Mouse (Mus musculus) liver, adult 2 months (tissue): ENCODE results near the gene Dnah3. TPM values are rescaled to one million over a fixed set of nuclear protein-coding genes. Genes with fewer than 3 reads are reported as not detected.

ENCODE experiments used
- DNase-seq: peaks from one replicate; pipeline ENCODE4 v3.0.0-alpha.2; 2011; ENCODE audit warnings: low read depth, low spot score; ENCODE audit errors: extremely low read depth
- H3K27ac ChIP-seq: fragments of 200-500 bp; replicated peaks from 2 replicates; pipeline ENCODE4 v1.5.1; 2012; ENCODE audit warnings: low read depth, mild to moderate bottlenecking, control low read depth, inconsistent platforms, low read length; ENCODE audit not compliant: insufficient read depth
- H3K27me3 ChIP-seq: fragments of 200-500 bp; 2 replicates; pipeline ENCODE4 v1.6.1; 2012; ENCODE audit warnings: mild to moderate bottlenecking, moderate library complexity, low read length, inconsistent platforms; ENCODE audit not compliant: control insufficient read depth, insufficient read depth
- H3K36me3 ChIP-seq: fragments of 200-500 bp; 2 replicates; pipeline ENCODE4 v1.6.1; 2012; ENCODE audit warnings: low read length, inconsistent platforms; ENCODE audit not compliant: control insufficient read depth, insufficient read depth
- H3K4me1 ChIP-seq: fragments of 200-500 bp; 2 replicates; pipeline ENCODE4 v1.6.1; 2011; ENCODE audit warnings: low read length; ENCODE audit not compliant: control insufficient read depth, insufficient read depth
- H3K4me3 ChIP-seq: fragments of 200-500 bp; 2 replicates; pipeline ENCODE4 v1.5.1; 2011; ENCODE audit warnings: low read depth, mild to moderate bottlenecking, control low read depth, low read length, moderate library complexity; ENCODE audit not compliant: insufficient read depth
- H3K79me2 ChIP-seq: fragments of 200-500 bp; 2 replicates; pipeline ENCODE4 v1.6.1; 2012; ENCODE audit warnings: inconsistent platforms, mild to moderate bottlenecking, low read length, moderate library complexity; ENCODE audit not compliant: control insufficient read depth, insufficient read depth
- H3K9ac ChIP-seq: fragments of 200-500 bp; 2 replicates; pipeline ENCODE4 v1.6.1; 2012; ENCODE audit warnings: low read depth, mild to moderate bottlenecking, control low read depth, inconsistent platforms, low read length
- CTCF ChIP-seq: fragments of 200-500 bp; IDR thresholded peaks from 2 replicates; pipeline ENCODE4 v1.5.1; 2011; ENCODE audit warnings: low read depth, low read length, control low read depth
- POLR2A ChIP-seq: fragments of 200-500 bp; IDR thresholded peaks from 2 replicates; pipeline ENCODE4 v1.6.1; 2011; ENCODE audit warnings: low read length, control low read depth; ENCODE audit not compliant: insufficient read depth; ENCODE audit errors: extremely low read depth
- WGBS: fragments of 180-500 bp; shearing (Covaris S2); methylation state at CpG from one replicate; pipeline ENCODE4 v1.1.7; 2018; 5-methylcytosine and 5-hydroxymethylcytosine counted together
- polyA plus RNA-seq: library from polyadenylated mRNA; depleted of rRNA; stranded (reverse); fragments of >200 nt; gene quantifications from 2 replicates; pipeline ENCODE4 v1.2.3, GENCODE M21; 2012
- total RNA-seq: library from RNA; depleted of rRNA; stranded (reverse); fragments of >200 nt; gene quantifications from 2 replicates; pipeline ENCODE4 v1.2.3, GENCODE M21; 2014

The Dnah3 gene
- total and polyA plus RNA-seq, 2 experiments = not detected

- Histone ChIP-seq H3K9ac (no peak overlapping the region), H3K79me2 (no peaks in the 10 kb centered on the region), H3K27ac (no peak overlapping the region), H3K4me1 (no peaks in the 10 kb centered on the region), H3K27me3 (no peaks in the 10 kb centered on the region), H3K36me3 (no peaks in the 10 kb centered on the region), H3K4me3 (no peak overlapping the region)
- no peak for TF ChIP-seq CTCF
- TF ChIP-seq POLR2A = no peak
- 72% methylated on average over 6 of the region's 6 CpGs for WGBS
- peak; percentile 10 for DNase-seq
Measured at GRCm38 (mm10) chr7:119997066-119997465, 98.0 kb downstream of the Dnah3 start.

GRCm38 (mm10) chr7:119985279-119985912 lies 109.7 kb downstream of the Dnah3 start:
- DNase-seq = no peak
- 69% methylated on average over 3 of the region's 3 CpGs for WGBS
- Histone ChIP-seq H3K27ac (no peak overlapping the region), H3K4me3 (no peak overlapping the region), H3K4me1 (no peaks in the 10 kb centered on the region), H3K36me3 (no peaks in the 10 kb centered on the region), H3K27me3 (no peaks in the 10 kb centered on the region), H3K9ac (no peak overlapping the region), H3K79me2 (no peaks in the 10 kb centered on the region)
- TF ChIP-seq POLR2A (no peak), CTCF (no peak)

- WGBS = 91% methylated on average over 3 of the region's 3 CpGs
- Histone ChIP-seq H3K4me3 (no peak overlapping the region), H3K9ac (no peak overlapping the region), H3K36me3 (no peaks in the 10 kb centered on the region), H3K27ac (no peak overlapping the region), H3K4me1 (no peaks in the 10 kb centered on the region), H3K27me3 (no peaks in the 10 kb centered on the region), H3K79me2 (no peaks in the 10 kb centered on the region)
- DNase-seq = no peak
- TF ChIP-seq POLR2A (no peak), CTCF (no peak)
Measured at GRCm38 (mm10) chr7:119980170-119980569, 114.9 kb downstream of the Dnah3 start.

- TF ChIP-seq CTCF = no peak
- TF ChIP-seq POLR2A = no peak
- DNase-seq = peak; percentile 59
Measured at GRCm38 (mm10) chr7:119978576-119978975, 116.5 kb downstream of the Dnah3 start.

GRCm38 (mm10) chr7:119977574-119977973 lies 117.5 kb downstream of the Dnah3 start:
- Histone ChIP-seq H3K79me2 (no peaks in the 10 kb centered on the region), H3K27me3 (no peaks in the 10 kb centered on the region), H3K36me3 (no peaks in the 10 kb centered on the region), H3K27ac (no peak overlapping the region), H3K4me1 (no peaks in the 10 kb centered on the region), H3K4me3 (no peak overlapping the region), H3K9ac (no peak overlapping the region)
- no peak for DNase-seq
- TF ChIP-seq CTCF = no peak
- no peak for TF ChIP-seq POLR2A
- 90% methylated on average over 7 of the region's 7 CpGs for WGBS

More at GRCm38 (mm10) chr7:119978576-119978975, 116.5 kb downstream of the Dnah3 start:
- no peak overlapping the region for H3K9ac ChIP-seq
- no peaks in the 10 kb centered on the region for H3K79me2 ChIP-seq
- no peaks in the 10 kb centered on the region for H3K27me3 ChIP-seq
- H3K27ac ChIP-seq = no peak overlapping the region
- no peaks in the 10 kb centered on the region for H3K36me3 ChIP-seq
- no peak overlapping the region for H3K4me3 ChIP-seq
- no peaks in the 10 kb centered on the region for H3K4me1 ChIP-seq

GRCm38 (mm10) chr7:119976256-119976655 lies 118.8 kb downstream of the Dnah3 start:
- Histone ChIP-seq H3K4me1 (no peaks in the 10 kb centered on the region), H3K27me3 (no peaks in the 10 kb centered on the region), H3K36me3 (no peaks in the 10 kb centered on the region), H3K27ac (no peak overlapping the region), H3K9ac (no peak overlapping the region), H3K79me2 (no peaks in the 10 kb centered on the region), H3K4me3 (no peak overlapping the region)
- TF ChIP-seq CTCF (no peak), POLR2A (no peak)
- peak; percentile 65 for DNase-seq
- 66% methylated on average over 6 of the region's 6 CpGs for WGBS
